Mouse (Mus musculus) gastrocnemius, adult 2 months (tissue): ENCODE data around the gene Tecpr2. TPM values are rescaled to one million over a fixed set of nuclear protein-coding genes. Genes with fewer than 3 reads are reported as not detected.

Experiments used
- DNase-seq: peaks from one replicate; pipeline ENCODE4 v3.0.0; 2022
- H3K27ac ChIP-seq: fragments of 200-600 bp; 2 replicates; pipeline ENCODE4 v1.8.1; 2022; ENCODE audit warnings: mild to moderate bottlenecking
- H3K4me3 ChIP-seq: fragments of 200-600 bp; 2 replicates; pipeline ENCODE4 v1.8.1; 2022; ENCODE audit warnings: mild to moderate bottlenecking, moderate library complexity
- CTCF ChIP-seq: fragments of 200-600 bp; IDR thresholded peaks from 2 replicates; pipeline ENCODE4 v1.8.1; 2022; ENCODE audit warnings: antibody characterized with exemption, mild to moderate bottlenecking, moderate library complexity
- intact Hi-C: fragments of 180-260 bp; cut with DNase I; formaldehyde crosslinking; loops from one replicate; pipeline ENCODE4 v1.15.1; 2025
- total RNA-seq, 2 experiments: library from RNA; stranded (reverse); gene quantifications; 2 replicates each; pipeline ENCODE4 v1.2.3; 2021

The Tecpr2 gene
- total RNA-seq, 2 experiments from 2014 or later = 2.4 TPM

GRCm38 (mm10) chr12:111007134-111008103, 118.4 kb downstream of the Tecpr2 start:
- intact Hi-C loops = no loop called here
- Histone ChIP-seq H3K27ac (no peak overlapping the region; the same call in 1 of the 2 replicates), H3K4me3 (no peak overlapping the region)
- DNase-seq = no peak
- no peak for TF ChIP-seq CTCF

GRCm38 (mm10) chr12:111008500-111009490, 119.7 kb downstream of the Tecpr2 start:
- peak overlapping the region; percentile 24; the same call in 1 of the 2 replicates for H3K27ac ChIP-seq
- peak overlapping the region; percentile 19; the same call in 1 of the 2 replicates for H3K4me3 ChIP-seq
- TF ChIP-seq CTCF = no peak
- DNase-seq = peak; percentile 32
- intact Hi-C loops = no loop called here

- intact Hi-C loops = no loop called here
- no peak for TF ChIP-seq CTCF
- no peak overlapping the region for H3K27ac ChIP-seq
- no peak for DNase-seq
- no peak overlapping the region for H3K4me3 ChIP-seq
Measured at GRCm38 (mm10) chr12:111009615-111010257, 120.7 kb downstream of the Tecpr2 start.

- TF ChIP-seq CTCF = no peak
- intact Hi-C loops = no loop called here
- no peak for DNase-seq
- no peak overlapping the region for H3K27ac ChIP-seq
- no peak overlapping the region for H3K4me3 ChIP-seq
Measured at GRCm38 (mm10) chr12:111016807-111017206, 127.7 kb downstream of the Tecpr2 start.

- TF ChIP-seq CTCF = no peak
- no peak overlapping the region for H3K27ac ChIP-seq
- intact Hi-C loops = no loop called here
Measured at GRCm38 (mm10) chr12:111018068-111018467, 129.0 kb downstream of the Tecpr2 start.

GRCm38 (mm10) chr12:111019086-111019485, 130.0 kb downstream of the Tecpr2 start:
- no peak for TF ChIP-seq CTCF

More at GRCm38 (mm10) chr12:111018068-111018467, 129.0 kb downstream of the Tecpr2 start:
- no peak overlapping the region for H3K4me3 ChIP-seq
- no peak for DNase-seq

GRCm38 (mm10) chr12:111021138-111021537, 132.1 kb downstream of the Tecpr2 start:
- intact Hi-C loops = no loop called here
- no peak for DNase-seq
- TF ChIP-seq CTCF = no peak
- Histone ChIP-seq H3K4me3 (no peak overlapping the region), H3K27ac (no peak overlapping the region)

More at GRCm38 (mm10) chr12:111019086-111019485, 130.0 kb downstream of the Tecpr2 start:
- no peak for DNase-seq
- intact Hi-C loops = no loop called here
- no peak overlapping the region for H3K27ac ChIP-seq
- H3K4me3 ChIP-seq = no peak overlapping the region

GRCm38 (mm10) chr12:111021577-111021976, 132.5 kb downstream of the Tecpr2 start:
- intact Hi-C loops = no loop called here
- H3K4me3 ChIP-seq = no peak overlapping the region
- H3K27ac ChIP-seq = no peak overlapping the region
- no peak for DNase-seq
- no peak for TF ChIP-seq CTCF

Other genes starting within 250 kb of the Tecpr2 start
- gene 1700001K19Rik, start 206.6 kb upstream of the Tecpr2 start, total RNA-seq = not detected
- gene Hsp90aa1, start 186.5 kb upstream of the Tecpr2 start, total RNA-seq = 10 to 100 TPM; 45.5 to 89.1 TPM
- 10 to 100 TPM; 18.9 to 22.0 TPM for gene Wdr20, start 151.3 kb upstream of the Tecpr2 start, total RNA-seq
- gene Mok, start 48.3 kb upstream of the Tecpr2 start, total RNA-seq = under 1 TPM; 0.20 to 0.22 TPM
- 1 to 10 TPM; 7.0 to 7.7 TPM for gene Zfp839, start 39.0 kb upstream of the Tecpr2 start, total RNA-seq
- gene Cinp, start 119 bp upstream of the Tecpr2 start, total RNA-seq = 10 to 100 TPM; 21.8 to 24.8 TPM
- gene Ankrd9, start 89.8 kb downstream of the Tecpr2 start, total RNA-seq = 100 to 1,000 TPM; 150 to 203 TPM
- gene Rcor1, start 150.1 kb downstream of the Tecpr2 start, total RNA-seq = 1 to 10 TPM; 6.8 to 8.5 TPM